Mouse (Mus musculus) CH12.LX (cell line): Measurements from ENCODE around the gene Cwh43. TPM values are rescaled to one million over a fixed set of nuclear protein-coding genes. Genes with fewer than 3 reads are reported as not detected.

Source experiments
- DNase-seq: peaks from one replicate; pipeline ENCODE4 v3.0.0-alpha.2; 2013; ENCODE audit errors: extremely low read depth
- H3K27ac ChIP-seq: 2 replicates; pipeline ENCODE4 v1.5.1; 2012; ENCODE audit warnings: low read depth, mild to moderate bottlenecking, control low read depth, moderate library complexity; ENCODE audit not compliant: insufficient read depth
- H3K27me3 ChIP-seq: replicated peaks from 2 replicates; pipeline ENCODE3; 2012; ENCODE audit warnings: inconsistent platforms
- H3K36me3 ChIP-seq, 2 experiments: replicated peaks in 1 of 2; 2 replicates each; pipeline versions ENCODE3 to v1.6.1; 2012; ENCODE audit warnings: inconsistent platforms in 1 of 2, low read length in 1 of 2, mild to moderate bottlenecking in 1 of 2, mixed read lengths in 1 of 2, moderate library complexity in 1 of 2; ENCODE audit not compliant: control insufficient read depth in 1 of 2, insufficient read depth in 1 of 2
- H3K4me1 ChIP-seq, 2 experiments: 2 replicates each; pipeline ENCODE4 v1.6.1; 2012; ENCODE audit warnings: inconsistent platforms in 1 of 2, moderate library complexity in 1 of 2; ENCODE audit not compliant: insufficient read depth in 2 of 2, control insufficient read depth in 1 of 2
- H3K4me2 ChIP-seq: 2 replicates; pipeline ENCODE4 v1.6.1; 2012; ENCODE audit warnings: low read depth, mild to moderate bottlenecking, control low read depth; ENCODE audit not compliant: poor library complexity, insufficient read depth, severe bottlenecking
- H3K4me3 ChIP-seq, 3 experiments: fragments of 150-350 bp in 1 of 3; sonication (generic) in 1 of 3; replicated peaks in 1 of 3; 2 replicates each; pipeline versions ENCODE3 to v1.5.1; 2011 to 2012; ENCODE audit warnings: low read depth in 2 of 3, low read length in 2 of 3, mild to moderate bottlenecking in 2 of 3, moderate library complexity in 2 of 3, control low read depth in 1 of 3, improper control_type of control experiment in 1 of 3, inconsistent platforms in 1 of 3, mixed read lengths in 1 of 3; ENCODE audit not compliant: poor library complexity in 1 of 3
- H3K79me2 ChIP-seq: replicated peaks from 2 replicates; pipeline ENCODE4 v1.6.1; 2012; ENCODE audit warnings: mild to moderate bottlenecking, moderate library complexity; ENCODE audit not compliant: control insufficient read depth, poor library complexity, insufficient read depth, severe bottlenecking; ENCODE audit errors: extremely low read depth
- H3K9ac ChIP-seq: 2 replicates; pipeline ENCODE4 v1.6.1; 2012; ENCODE audit warnings: low read depth, mild to moderate bottlenecking, control low read depth, moderate library complexity; ENCODE audit not compliant: insufficient read depth
- H3K9me3 ChIP-seq: replicated peaks from 2 replicates; pipeline ENCODE3; 2012; ENCODE audit warnings: low read length, inconsistent platforms, mixed read lengths
- CHD1 ChIP-seq: IDR thresholded peaks from 2 replicates; pipeline ENCODE4 v1.6.1; 2012; ENCODE audit warnings: low read depth, low read length, improper control_type of control experiment, inconsistent platforms
- ETS1 ChIP-seq: conservative IDR thresholded peaks from 2 replicates; pipeline ENCODE4 v1.6.1; 2012; ENCODE audit warnings: low read depth, mild to moderate bottlenecking, inconsistent platforms, low read length, improper control_type of control experiment, moderate library complexity
- JUND ChIP-seq: conservative IDR thresholded peaks from 2 replicates; pipeline ENCODE4 v1.6.1; 2011; ENCODE audit warnings: low read depth, low read length, improper control_type of control experiment
- KAT2A ChIP-seq: IDR thresholded peaks from 2 replicates; pipeline ENCODE4 v1.6.1; 2012; ENCODE audit warnings: low read length, improper control_type of control experiment, inconsistent platforms; ENCODE audit not compliant: insufficient replicate concordance
- MAFK ChIP-seq: IDR thresholded peaks from 2 replicates; pipeline ENCODE4 v1.6.1; 2011; ENCODE audit warnings: low read length, improper control_type of control experiment; ENCODE audit not compliant: insufficient replicate concordance
- MAZ ChIP-seq: IDR thresholded peaks from 2 replicates; pipeline ENCODE4 v1.6.1; 2012; ENCODE audit warnings: low read depth, mild to moderate bottlenecking, inconsistent platforms, low read length, improper control_type of control experiment, moderate library complexity
- MEF2A ChIP-seq: IDR thresholded peaks from 2 replicates; pipeline ENCODE4 v1.6.1; 2014; ENCODE audit warnings: low read depth, mild to moderate bottlenecking, inconsistent platforms, low read length, improper control_type of control experiment, borderline replicate concordance
- MYC ChIP-seq: IDR thresholded peaks from 2 replicates; pipeline ENCODE4 v1.6.1; 2011; ENCODE audit warnings: low read depth, mild to moderate bottlenecking, improper control_type of control experiment, low read length
- PAX5 ChIP-seq: IDR thresholded peaks from 2 replicates; pipeline ENCODE4 v1.6.1; 2012; ENCODE audit warnings: low read length, inconsistent platforms, mixed read lengths
- SIN3A ChIP-seq: IDR thresholded peaks from 2 replicates; pipeline ENCODE4 v1.6.1; 2012; ENCODE audit warnings: low read length, improper control_type of control experiment, inconsistent platforms
- TCF12 ChIP-seq: IDR thresholded peaks from 2 replicates; pipeline ENCODE4 v1.6.1; 2014; ENCODE audit warnings: low read depth, mild to moderate bottlenecking, inconsistent platforms, low read length, improper control_type of control experiment
- UBTF ChIP-seq: IDR thresholded peaks from 2 replicates; pipeline ENCODE4 v1.6.1; 2012; ENCODE audit warnings: low read depth, mild to moderate bottlenecking, inconsistent platforms, low read length, improper control_type of control experiment, moderate library complexity
- ZC3H11A ChIP-seq: IDR thresholded peaks from 2 replicates; pipeline ENCODE4 v1.6.1; 2012; ENCODE audit warnings: low read depth, mild to moderate bottlenecking, inconsistent platforms, low read length, improper control_type of control experiment
- ZKSCAN1 ChIP-seq: IDR thresholded peaks from 2 replicates; pipeline ENCODE4 v1.6.1; 2012; ENCODE audit warnings: low read depth, inconsistent platforms, low read length, improper control_type of control experiment, borderline replicate concordance
- dilution Hi-C: fragments of 300-500 bp; cut with MboI; formaldehyde crosslinking; loops from 2 replicates; pipeline ENCODE4 v1.14.3; 2020; ENCODE audit warnings: low sequenced_read_pairs; ENCODE audit not compliant: extremely low pct_unique_long_range_greater_than_20kb, extremely low pct_ligation_motif_present
- in situ Hi-C: fragments of 300-500 bp; cut with MboI; formaldehyde crosslinking; loops from 3 replicates; pipeline ENCODE4 v1.14.3; 2019; ENCODE audit warnings: low sequenced_read_pairs, low pct_ligation_motif_present, low pct_unique_long_range_greater_than_20kb, mixed read lengths
- polyA plus RNA-seq: library from polyadenylated mRNA; unstranded; fragments of >175 nt; gene quantifications from 2 replicates; pipeline ENCODE4 v1.2.1, GENCODE M21; 2012; ENCODE audit warnings: low read depth; ENCODE audit not compliant: insufficient read length
- total RNA-seq, 2 experiments: library from RNA; depleted of rRNA; stranded (reverse); fragments of 300-350 nt in 1 of 2; fragments of >200 nt in 1 of 2; gene quantifications; 2 replicates each; pipeline ENCODE4 v1.2.3; 2012 to 2014

The Cwh43 gene
- total and polyA plus RNA-seq, 3 experiments = not detected

DNA sequence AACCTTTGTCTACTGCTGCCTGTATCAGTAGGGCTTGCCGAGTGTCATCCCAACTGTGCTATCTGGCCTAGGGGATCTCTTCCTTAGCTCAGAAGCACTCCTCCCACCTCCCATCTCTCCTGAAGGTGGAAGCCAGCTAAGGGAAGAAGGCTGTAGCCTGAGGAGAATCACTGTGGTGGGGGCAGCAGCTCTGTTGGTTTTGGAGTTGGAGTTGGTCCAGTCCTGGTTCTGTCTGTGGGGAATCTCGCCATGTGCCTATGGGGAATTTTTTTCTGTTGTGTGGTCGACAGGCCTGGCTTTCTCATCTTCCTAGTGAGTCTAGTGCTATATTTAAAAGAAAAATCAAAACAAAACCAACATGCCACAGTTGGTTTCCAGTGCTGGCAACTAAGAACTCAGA is 91.5 kb downstream of the Cwh43 start:
- H3K4me1 ChIP-seq = no peaks in the 10 kb centered on the region; a peak in 1 of 4 replicates
- no peaks in the 10 kb centered on the region for H3K36me3 ChIP-seq
- no peak overlapping the region for H3K9ac ChIP-seq
- no peak for DNase-seq
- dilution Hi-C loops = no loop called here
- H3K27ac ChIP-seq = no peak overlapping the region
- H3K9me3 ChIP-seq = no peaks in the 10 kb centered on the region
- no peaks in the 10 kb centered on the region for H3K79me2 ChIP-seq
- no peak for TF ChIP-seq MYC
- TF ChIP-seq, all 38 proteins: peak for 0
- no peak overlapping the region for H3K4me2 ChIP-seq
- in situ Hi-C loops = no loop called here
- no peaks in the 10 kb centered on the region for H3K27me3 ChIP-seq
- H3K4me3 ChIP-seq = no peak overlapping the region

- Histone ChIP-seq H3K4me3 (no peak overlapping the region), H3K9me3 (no peaks in the 10 kb centered on the region)
- in situ Hi-C loops = no loop called here
- TF ChIP-seq TCF12 (no peak), PAX5 (no peak), KAT2A (no peak), MEF2A (no peak), MYC (no peak), UBTF (no peak), MAFK (no peak), ETS1 (no peak), JUND (no peak), ZC3H11A (no peak), SIN3A (no peak), ZKSCAN1 (no peak), MAZ (no peak), CHD1 (no peak)
- TF ChIP-seq, all 38 proteins: peak for 0
- H3K27me3 ChIP-seq = no peaks in the 10 kb centered on the region
- H3K9ac ChIP-seq = no peak overlapping the region
- dilution Hi-C loops = no loop called here
- H3K36me3 ChIP-seq = no peaks in the 10 kb centered on the region
- H3K79me2 ChIP-seq = no peaks in the 10 kb centered on the region
- no peak overlapping the region for H3K27ac ChIP-seq
- no peak overlapping the region for H3K4me2 ChIP-seq
- DNase-seq = no peak
- no peaks in the 10 kb centered on the region; a peak in 1 of 4 replicates for H3K4me1 ChIP-seq
Observed at GRCm38 (mm10) chr5:73498559-73498958, 92.7 kb downstream of the Cwh43 start.
